Mouse (Mus musculus) hindbrain, postnatal 0 days (tissue): Measurements from ENCODE around the gene Atp1b3. TPM values are rescaled to one million over a fixed set of nuclear protein-coding genes. Genes with fewer than 3 reads are reported as not detected.
A peak's percentile ranks its signal among the peaks of the same experiment; 100 is the strongest.
"Not testable (repeated sequence)": the region's sequence is repeated elsewhere in the genome, so short reads cannot be mapped to it uniquely, and the experiment has no call there.

ENCODE experiments used
- ATAC-seq: fragments of 200-750 bp; cut with Nextera tagmentation; 2 replicates; pipeline ENCODE4 v1.8.0; 2017; ENCODE audit warnings: mild to moderate bottlenecking, moderate TSS enrichment, moderate library complexity
- DNase-seq: peaks from one replicate; pipeline ENCODE4 v3.0.0-alpha.2; 2015; ENCODE audit warnings: low spot score
- H3K27ac ChIP-seq: fragments of 300-500 bp; sonication (generic); 2 replicates; pipeline ENCODE4 v1.5.1; 2014; ENCODE audit warnings: mild to moderate bottlenecking
- H3K27me3 ChIP-seq: fragments of 300-500 bp; sonication (generic); 2 replicates; pipeline ENCODE4 v1.6.1; 2014; ENCODE audit warnings: low read length, mixed read lengths; ENCODE audit not compliant: insufficient read depth
- H3K36me3 ChIP-seq: fragments of 300-500 bp; sonication (generic); 2 replicates; pipeline ENCODE4 v1.6.1; 2014; ENCODE audit warnings: low read length, mixed read lengths; ENCODE audit not compliant: insufficient read depth
- H3K4me1 ChIP-seq: fragments of 300-500 bp; sonication (generic); 2 replicates; pipeline ENCODE4 v1.6.1; 2014; ENCODE audit warnings: antibody characterized with exemption, low read length, mixed read lengths; ENCODE audit not compliant: insufficient read depth
- H3K4me2 ChIP-seq: fragments of 300-500 bp; sonication (generic); 2 replicates; pipeline ENCODE4 v1.6.1; 2014; ENCODE audit warnings: low read depth, mild to moderate bottlenecking, low read length, moderate library complexity, mixed read lengths
- H3K4me3 ChIP-seq: fragments of 300-500 bp; sonication (generic); 2 replicates; pipeline ENCODE4 v1.5.1; 2014; ENCODE audit warnings: low read length
- H3K9ac ChIP-seq: fragments of 300-500 bp; sonication (generic); replicated peaks from 2 replicates; pipeline ENCODE4 v1.6.1; 2014; ENCODE audit warnings: mild to moderate bottlenecking, low read length, moderate library complexity, mixed read lengths
- H3K9me3 ChIP-seq: fragments of 300-500 bp; sonication (generic); 2 replicates; pipeline ENCODE4 v1.6.1; 2016; ENCODE audit warnings: low read length, mixed read lengths
- CTCF ChIP-seq: IDR thresholded peaks from 2 replicates; pipeline ENCODE4 v1.5.1; 2016; ENCODE audit warnings: antibody characterized with exemption, control low read depth, low read depth
- WGBS: fragments of 180-500 bp; shearing (Covaris S2); extraction: QIAGEN DNeasy Blood & Tissue Kit; methylation state at CpG from one replicate; pipeline ENCODE4 v1.1.7; 2014; 5-methylcytosine and 5-hydroxymethylcytosine counted together
- polyA plus RNA-seq: library from polyadenylated mRNA; unstranded; fragments of >200 nt; fragmentation: Nextera tagmentation; extraction: Ambion mirVana; gene quantifications from 2 replicates; pipeline ENCODE4 v1.2.1, GENCODE M21; 2015
- total RNA-seq: library from RNA; depleted of rRNA; stranded (reverse); fragments of >200 nt; gene quantifications from 2 replicates; pipeline ENCODE4 v1.2.3, GENCODE M21; 2014

Atp1b3 gene
- total and polyA plus RNA-seq, 2 experiments from 2014 or later, result 74.0 to 221 TPM

DNA sequence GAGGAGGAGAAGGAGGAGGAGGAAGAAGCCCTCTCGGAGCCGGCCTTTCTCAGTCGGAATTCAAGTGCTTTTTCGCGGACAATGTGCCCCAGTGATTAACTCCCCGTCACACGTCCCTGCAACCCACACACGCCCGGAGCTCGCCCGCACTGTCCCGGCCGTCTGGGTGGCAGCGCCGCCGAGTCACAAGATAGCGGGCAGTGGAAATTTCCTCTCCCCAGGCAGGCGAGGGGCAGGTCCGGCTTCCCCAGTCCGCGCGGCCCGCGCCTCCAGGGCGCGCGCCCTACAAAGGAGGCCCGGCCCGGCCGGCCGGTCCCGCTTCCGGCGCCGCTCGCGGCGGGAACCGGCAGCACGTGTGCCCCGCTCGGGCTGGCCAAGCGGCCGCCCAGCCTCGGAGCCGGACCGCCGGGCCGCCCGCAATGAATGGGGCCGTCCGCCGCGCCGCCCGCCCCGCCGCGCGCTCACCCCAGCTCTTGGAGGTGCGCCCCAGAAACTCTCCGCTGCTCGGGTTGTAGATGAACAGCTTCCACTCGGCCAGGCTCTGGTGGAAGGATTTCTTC is 581 bp downstream of the Atp1b3 start:
- no peaks in the 10 kb centered on the region for H3K27me3 ChIP-seq
- H3K9ac ChIP-seq, result peak overlapping the region; percentile 82
- H3K4me3 ChIP-seq, result peak overlapping the region; percentile 88
- peak overlapping the region; percentile 62 for H3K4me2 ChIP-seq
- peaks cover 13% of the 10 kb centered on the region for H3K4me1 ChIP-seq
- ATAC-seq, result peak; percentile 63
- WGBS, result under 1% methylated on average over 56 of the region's 64 CpGs
- no peaks in the 10 kb centered on the region for H3K36me3 ChIP-seq
- no peaks in the 10 kb centered on the region for H3K9me3 ChIP-seq
- H3K27ac ChIP-seq, result peak overlapping the region; percentile 93
- peak; percentile 71 for DNase-seq
- no peak for TF ChIP-seq CTCF

DNA sequence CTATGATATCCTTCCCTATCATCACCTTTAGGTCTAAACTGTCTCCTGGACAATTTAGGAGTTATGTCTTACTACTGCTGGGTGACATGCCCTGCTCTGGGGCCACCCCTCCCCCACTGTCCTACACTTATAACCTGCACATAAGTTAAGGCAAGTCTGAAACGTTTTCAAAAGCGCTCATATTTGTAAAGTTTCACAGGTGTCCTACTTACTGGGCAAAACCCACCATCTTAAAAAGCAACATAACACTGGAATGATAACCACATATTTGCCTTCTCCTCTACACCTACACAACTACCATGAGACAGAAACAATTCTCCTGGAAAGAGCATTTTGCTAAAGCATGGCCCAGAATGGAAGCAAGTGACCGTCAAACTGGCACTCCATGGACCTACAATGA is 4.2 kb downstream of the Atp1b3 start:
- Histone ChIP-seq H3K4me2 (0 out of 2 replicates have a peak overlapping the region, but pooled peaks have one; percentile 13), H3K36me3 (no peaks in the 10 kb centered on the region), H3K9ac (no peak overlapping the region), H3K27me3 (no peaks in the 10 kb centered on the region), H3K4me3 (no peak overlapping the region), H3K9me3 (no peaks in the 10 kb centered on the region), H3K27ac (no peak overlapping the region), H3K4me1 (peaks cover 13% of the 10 kb centered on the region)
- ATAC-seq, result no peak
- DNase-seq, result no peak
- no peak for TF ChIP-seq CTCF
- WGBS, result 86% methylated on average over 3 of the region's 3 CpGs

- TF ChIP-seq CTCF, result no peak
- Histone ChIP-seq H3K9me3 (no peaks in the 10 kb centered on the region), H3K36me3 (no peaks in the 10 kb centered on the region), H3K4me1 (no peaks in the 10 kb centered on the region), H3K27ac (no peak overlapping the region), H3K4me3 (no peak overlapping the region), H3K9ac (no peak overlapping the region), H3K4me2 (no peak overlapping the region), H3K27me3 (no peaks in the 10 kb centered on the region)
- ATAC-seq (0 out of 2 replicates have a peak, but pooled peaks have one; percentile 47), DNase-seq (peak; percentile 45)
- 51% methylated on average over 8 of the region's 8 CpGs for WGBS
These were observed 10.4 kb downstream of the Atp1b3 start for GRCm38 (mm10) chr9:96353799-96354198.

GRCm38 (mm10) chr9:96353121-96353769 is 11.0 kb downstream of the Atp1b3 start:
- H3K36me3 ChIP-seq, result no peaks in the 10 kb centered on the region
- H3K4me3 ChIP-seq, result no peak overlapping the region
- 67% methylated on average over 12 of the region's 12 CpGs for WGBS
- H3K4me1 ChIP-seq, result no peaks in the 10 kb centered on the region
- H3K27ac ChIP-seq, result no peak overlapping the region
- no peak overlapping the region for H3K4me2 ChIP-seq
- H3K9ac ChIP-seq, result no peak overlapping the region
- TF ChIP-seq CTCF, result no peak
- H3K9me3 ChIP-seq, result no peaks in the 10 kb centered on the region
- no peak for DNase-seq
- no peak for ATAC-seq
- H3K27me3 ChIP-seq, result no peaks in the 10 kb centered on the region

DNA sequence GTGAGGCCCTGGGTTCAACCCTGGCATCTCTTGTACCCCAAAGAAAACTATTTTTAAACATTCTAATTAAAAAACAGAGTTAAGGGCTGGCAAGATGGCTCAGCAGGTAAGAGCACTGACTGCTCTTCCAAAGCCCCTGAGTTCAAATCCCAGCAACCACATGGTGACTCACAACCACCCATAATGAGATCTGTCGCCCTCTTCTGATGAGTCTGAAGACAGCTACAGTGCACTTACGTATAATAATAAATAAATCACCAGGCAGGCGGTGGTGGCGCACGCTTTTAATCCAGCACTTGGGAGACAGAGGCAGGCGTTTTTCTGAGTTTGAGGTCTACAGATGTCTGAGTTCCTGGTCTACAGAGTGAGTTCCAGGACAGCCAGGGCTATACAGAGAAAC is 12.5 kb downstream of the Atp1b3 start:
- not testable (repeated sequence) for DNase-seq, H3K9ac ChIP-seq, H3K27me3 ChIP-seq, H3K4me1 ChIP-seq, ATAC-seq, H3K4me2 ChIP-seq, H3K9me3 ChIP-seq, H3K36me3 ChIP-seq, H3K27ac ChIP-seq, H3K4me3 ChIP-seq
- WGBS, result 94% methylated on average over 6 of the region's 6 CpGs

- no peak overlapping the region for H3K4me2 ChIP-seq
- H3K27ac ChIP-seq, result no peak overlapping the region
- no peaks in the 10 kb centered on the region for H3K36me3 ChIP-seq
- WGBS, result 57% methylated on average over 3 of the region's 3 CpGs
- no peaks in the 10 kb centered on the region for H3K4me1 ChIP-seq
- no peak overlapping the region for H3K9ac ChIP-seq
- DNase-seq, result no peak
- ATAC-seq, result no peak
- H3K9me3 ChIP-seq, result no peaks in the 10 kb centered on the region
- no peaks in the 10 kb centered on the region for H3K27me3 ChIP-seq
- no peak overlapping the region for H3K4me3 ChIP-seq
- no peak for TF ChIP-seq CTCF
These were observed 13.8 kb downstream of the Atp1b3 start for GRCm38 (mm10) chr9:96350476-96350875.

- Histone ChIP-seq H3K4me1 (no peaks in the 10 kb centered on the region), H3K27ac (no peak overlapping the region), H3K4me3 (no peak overlapping the region), H3K27me3 (no peaks in the 10 kb centered on the region), H3K9ac (no peak overlapping the region), H3K9me3 (no peaks in the 10 kb centered on the region), H3K4me2 (no peak overlapping the region), H3K36me3 (no peaks in the 10 kb centered on the region)
- DNase-seq (peak; percentile 85), ATAC-seq (peak; percentile 80)
- 39% methylated on average over 4 of the region's 4 CpGs for WGBS
- TF ChIP-seq CTCF, result peak; percentile 83
These were observed 14.2 kb downstream of the Atp1b3 start for GRCm38 (mm10) chr9:96350010-96350409.
